Mouse (Mus musculus) neural tube, embryonic 11.5 days (tissue): ENCODE measurements around the gene Tmc8. TPM values are rescaled to one million over a fixed set of nuclear protein-coding genes. Genes with fewer than 3 reads are reported as not detected.

Experiments
- ATAC-seq: fragments of 200-750 bp; cut with Nextera tagmentation; 2 replicates; pipeline ENCODE4 v1.8.0; 2017; ENCODE audit warnings: moderate number of reproducible peaks, mild to moderate bottlenecking, moderate TSS enrichment, moderate library complexity; ENCODE audit not compliant: insufficient read depth, low FRiP score, low TSS enrichment
- DNase-seq: peaks from one replicate; pipeline ENCODE4 v3.0.0-alpha.2; 2015; ENCODE audit warnings: low spot score
- H3K27ac ChIP-seq: fragments of 300-500 bp; sonication (generic); 2 replicates; pipeline ENCODE4 v1.5.1; 2014; ENCODE audit warnings: low read depth, mild to moderate bottlenecking, low read length
- H3K27me3 ChIP-seq: fragments of 300-500 bp; sonication (generic); 2 replicates; pipeline ENCODE4 v1.6.1; 2014; ENCODE audit warnings: mild to moderate bottlenecking, low read length, mixed read lengths; ENCODE audit not compliant: control insufficient read depth, insufficient read depth
- H3K36me3 ChIP-seq: fragments of 300-500 bp; sonication (generic); 2 replicates; pipeline ENCODE4 v1.6.1; 2014; ENCODE audit warnings: mild to moderate bottlenecking, low read length, moderate library complexity, mixed read lengths; ENCODE audit not compliant: control insufficient read depth, insufficient read depth
- H3K4me1 ChIP-seq: fragments of 300-500 bp; sonication (generic); 2 replicates; pipeline ENCODE4 v1.6.1; 2014; ENCODE audit warnings: low read length, mixed read lengths; ENCODE audit not compliant: control insufficient read depth, insufficient read depth
- H3K4me2 ChIP-seq: fragments of 300-500 bp; sonication (generic); 2 replicates; pipeline ENCODE4 v1.6.1; 2014; ENCODE audit warnings: low read depth, mild to moderate bottlenecking, moderate library complexity
- H3K4me3 ChIP-seq: fragments of 300-500 bp; sonication (generic); 2 replicates; pipeline ENCODE4 v1.5.1; 2014; ENCODE audit warnings: low read depth, low read length
- H3K9ac ChIP-seq: fragments of 300-500 bp; sonication (generic); 2 replicates; pipeline ENCODE4 v1.6.1; 2014; ENCODE audit warnings: mild to moderate bottlenecking, low read length
- H3K9me3 ChIP-seq: fragments of 300-500 bp; sonication (generic); 2 replicates; pipeline ENCODE4 v1.6.1; 2016; ENCODE audit warnings: low read length; ENCODE audit not compliant: control insufficient read depth
- WGBS: fragments of 180-500 bp; shearing (Covaris S2); extraction: QIAGEN DNeasy Blood & Tissue Kit; methylation state at CpG from one replicate; pipeline ENCODE4 v1.1.7; 2014; 5-methylcytosine and 5-hydroxymethylcytosine counted together
- polyA plus RNA-seq: library from polyadenylated mRNA; unstranded; fragments of >200 nt; fragmentation: Nextera tagmentation; extraction: Ambion mirVana; gene quantifications from 2 replicates; pipeline ENCODE4 v1.2.1, GENCODE M21; 2014

Gene Tmc8
- polyA plus RNA-seq, 1 experiment from 2014 or later: 1.8 TPM

GRCm38 (mm10) chr11:117838572-117838971, 56.7 kb downstream of the Tmc8 start:
- H3K9me3 ChIP-seq: no peaks in the 10 kb centered on the region
- H3K36me3 ChIP-seq: no peaks in the 10 kb centered on the region
- no peak overlapping the region for H3K27ac ChIP-seq
- no peaks in the 10 kb centered on the region for H3K4me1 ChIP-seq
- H3K27me3 ChIP-seq: no peaks in the 10 kb centered on the region
- H3K9ac ChIP-seq: no peak overlapping the region
- ATAC-seq: no peak
- no peak for DNase-seq
- no peak overlapping the region for H3K4me3 ChIP-seq
- H3K4me2 ChIP-seq: no peak overlapping the region
- 75% methylated on average over 2 of the region's 2 CpGs for WGBS

DNA sequence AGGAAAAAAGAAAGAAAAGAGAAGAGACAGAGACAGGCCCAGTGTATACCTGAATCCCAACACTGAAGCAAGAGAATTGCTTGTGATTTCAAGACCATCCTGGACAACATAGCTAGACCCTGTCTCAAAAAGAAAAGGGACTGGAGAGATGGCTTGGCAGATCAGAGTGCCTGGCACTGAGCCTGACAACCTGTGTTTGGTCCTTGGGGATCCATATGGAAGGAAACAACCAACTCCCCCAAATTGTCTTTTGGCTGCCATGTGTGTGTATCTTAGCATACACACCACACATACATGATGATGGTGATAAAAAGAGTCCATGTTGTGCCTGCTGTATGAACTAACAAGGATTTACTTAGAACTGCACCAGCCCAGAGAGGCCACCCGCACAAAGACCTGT, 57.1 kb downstream of the Tmc8 start:
- Histone ChIP-seq H3K9me3 (no peaks in the 10 kb centered on the region), H3K4me2 (no peak overlapping the region), H3K27me3 (no peaks in the 10 kb centered on the region), H3K27ac (no peak overlapping the region), H3K9ac (no peak overlapping the region), H3K4me1 (no peaks in the 10 kb centered on the region), H3K36me3 (no peaks in the 10 kb centered on the region), H3K4me3 (no peak overlapping the region)
- ATAC-seq: no peak
- 83% methylated on average over 1 of the region's 1 CpGs for WGBS
- no peak for DNase-seq

GRCm38 (mm10) chr11:117840910-117841309, 59.0 kb downstream of the Tmc8 start:
- no peak overlapping the region for H3K27ac ChIP-seq
- H3K4me2 ChIP-seq: no peak overlapping the region
- DNase-seq: no peak
- no peaks in the 10 kb centered on the region for H3K4me1 ChIP-seq
- no peak overlapping the region for H3K4me3 ChIP-seq
- no peaks in the 10 kb centered on the region for H3K36me3 ChIP-seq
- H3K9me3 ChIP-seq: no peaks in the 10 kb centered on the region
- 50% methylated on average over 1 of the region's 1 CpGs for WGBS
- ATAC-seq: no peak
- no peaks in the 10 kb centered on the region for H3K27me3 ChIP-seq
- H3K9ac ChIP-seq: no peak overlapping the region

Other genes with a start within 250 kb of the Tmc8 start
- 17.1 and 18.2 TPM in 2 replicates for gene Tnrc6c, start 127.8 kb upstream of the Tmc8 start, polyA plus RNA-seq
- gene Tmc6, start 122 bp downstream of the Tmc8 start, polyA plus RNA-seq: 14.1 and 14.3 TPM in 2 replicates
- gene 6030468B19Rik, start 15.6 kb downstream of the Tmc8 start, polyA plus RNA-seq: 0.65 and 0.91 TPM in 2 replicates
- gene Gm20708, start 27.6 kb downstream of the Tmc8 start, polyA plus RNA-seq: 0.64 TPM in 1 of 2 replicates, not detected in the other
- gene Syngr2, start 27.6 kb downstream of the Tmc8 start, polyA plus RNA-seq: 29.9 and 30.3 TPM in 2 replicates
- 2.3 and 3.0 TPM in 2 replicates for gene Afmid, start 43.8 kb downstream of the Tmc8 start, polyA plus RNA-seq
- 86.0 and 88.2 TPM in 2 replicates for gene Tk1, start 44.0 kb downstream of the Tmc8 start, polyA plus RNA-seq
- 287 and 308 TPM in 2 replicates for gene Birc5, start 67.2 kb downstream of the Tmc8 start, polyA plus RNA-seq
- gene Tmem235, start 78.7 kb downstream of the Tmc8 start, polyA plus RNA-seq: not detected in 2 replicates
- 2.7 TPM in 2 replicates for gene Tha1, start 91.4 kb downstream of the Tmc8 start, polyA plus RNA-seq
- gene Socs3, start 188.0 kb downstream of the Tmc8 start, polyA plus RNA-seq: 3.7 and 5.1 TPM in 2 replicates
- 40.9 and 45.9 TPM in 2 replicates for gene Pgs1, start 204.2 kb downstream of the Tmc8 start, polyA plus RNA-seq